Mouse (Mus musculus) lung, postnatal 4 days (tissue): ENCODE measurements at regions not wholly inside any gene's neighbourhood (a gene's known extent, or its start where the extent isn't known, plus 50 kb on each side); places are given as distances from the start of the nearest gene placed in this dataset.
A peak's percentile ranks its signal among the peaks of the same experiment; 100 is the strongest.

Source experiments
- DNase-seq, 2 experiments: peaks; one replicate each; pipeline ENCODE4 v3.0.0; 2021

- no peak for DNase-seq
Measured at GRCm38 (mm10) chr15:36378640-36379039, 628.9 kb downstream of the Zfp706 start.

DNA sequence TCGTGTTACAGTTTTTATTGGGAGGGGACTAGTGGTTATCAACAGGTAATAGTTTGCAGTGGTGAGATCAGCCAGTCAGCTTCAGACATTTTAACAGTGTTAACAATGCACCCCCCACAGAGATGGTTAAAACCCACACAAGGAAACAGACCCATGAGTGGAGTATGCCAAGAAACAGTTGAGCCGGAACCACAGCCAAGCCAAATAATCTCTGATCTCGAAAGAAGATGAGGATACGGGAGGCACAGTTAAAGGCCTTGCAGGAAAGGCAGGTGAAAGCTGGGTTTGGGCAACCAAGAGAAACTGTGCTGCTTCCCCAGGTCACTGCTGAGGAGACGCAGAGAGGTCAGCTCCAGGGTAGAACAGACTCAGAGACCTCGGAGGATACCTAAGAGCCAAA lies 631.0 kb downstream of the Zfp706 start:
- DNase-seq = no peak

DNA sequence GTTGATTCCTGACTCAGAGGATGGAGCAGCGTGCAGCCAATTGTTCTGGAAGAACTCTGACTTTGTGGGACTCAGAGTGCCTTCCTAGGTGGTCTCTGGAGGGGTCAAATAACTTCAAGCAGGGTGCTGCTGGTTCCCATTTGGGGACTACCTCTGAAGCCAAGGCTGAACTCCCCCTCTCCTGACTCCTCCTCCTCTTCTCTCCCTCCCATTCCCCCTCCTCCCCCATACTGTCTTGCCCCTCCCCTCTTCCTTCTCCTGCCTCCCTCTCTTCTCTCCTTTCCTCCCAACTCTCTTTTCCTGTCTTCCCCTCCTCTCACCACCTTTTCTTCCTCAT lies 632.1 kb downstream of the Zfp706 start:
- no peak for DNase-seq

- peak; percentile 79 to 87 for DNase-seq
Measured at GRCm38 (mm10) chr15:36374732-36375548, 632.6 kb downstream of the Zfp706 start.

DNA sequence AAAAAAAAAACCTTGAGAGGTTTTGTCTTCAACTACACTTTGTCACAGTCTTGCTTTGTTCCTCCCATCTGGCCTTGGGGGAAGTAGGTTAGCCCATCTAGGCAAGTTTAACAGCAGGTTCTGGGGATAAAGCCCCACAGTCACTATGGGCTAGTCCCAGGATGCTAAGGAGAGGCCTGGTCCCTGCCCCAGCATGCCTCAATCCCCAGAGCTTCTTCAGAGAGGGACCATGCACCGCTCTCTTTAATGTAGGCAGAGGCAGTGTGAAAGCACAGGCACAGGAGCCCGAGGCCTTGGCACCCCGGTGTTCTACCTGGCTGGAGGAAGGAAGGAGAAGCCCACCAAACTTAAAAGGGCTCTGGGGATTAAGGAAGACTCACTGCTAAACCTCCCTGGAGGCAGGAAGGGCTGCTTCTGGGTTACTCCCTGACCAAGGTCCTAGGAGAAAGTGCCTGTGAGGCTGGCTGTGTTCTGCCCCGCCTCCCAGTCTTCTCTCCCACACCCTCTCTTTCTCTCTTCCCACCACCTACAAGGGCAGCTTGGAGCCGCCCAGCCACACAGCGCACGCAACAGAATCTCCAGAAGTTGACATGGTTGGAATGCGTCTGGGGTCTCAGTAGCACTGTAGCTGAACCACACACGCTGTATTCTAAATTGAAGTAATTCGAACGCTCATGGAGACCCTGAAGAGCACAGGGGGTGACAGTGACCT lies 633.5 kb downstream of the Zfp706 start:
- DNase-seq = peak; percentile 51 to 71

DNA sequence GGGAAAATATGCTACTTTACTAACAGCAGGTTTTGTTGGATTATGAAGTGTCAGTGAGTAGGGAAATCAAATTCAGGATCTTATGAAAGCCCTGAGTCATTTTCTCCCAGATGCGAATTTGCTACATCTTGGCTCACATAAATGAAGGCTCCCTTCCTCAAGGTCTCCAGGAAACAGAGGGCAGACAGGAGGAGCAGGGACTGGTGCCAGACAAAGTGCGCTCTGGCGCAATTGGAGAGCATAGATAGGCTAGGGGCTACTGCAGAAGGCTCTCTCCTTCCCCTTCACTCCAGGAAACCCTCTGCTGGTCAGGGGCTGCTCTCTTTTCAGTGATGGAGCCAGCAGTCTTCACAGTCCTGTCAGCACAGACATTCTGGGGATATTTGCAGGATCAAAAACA lies 634.1 kb downstream of the Zfp706 start:
- peak; percentile 40 to 65 for DNase-seq

GRCm38 (mm10) chr15:36371382-36371781 lies 636.2 kb downstream of the Zfp706 start:
- peak in 1 of 2 experiments; percentile 42 for DNase-seq

- DNase-seq = no peak
Measured at GRCm38 (mm10) chr15:36370906-36371305, 636.7 kb downstream of the Zfp706 start.

DNA sequence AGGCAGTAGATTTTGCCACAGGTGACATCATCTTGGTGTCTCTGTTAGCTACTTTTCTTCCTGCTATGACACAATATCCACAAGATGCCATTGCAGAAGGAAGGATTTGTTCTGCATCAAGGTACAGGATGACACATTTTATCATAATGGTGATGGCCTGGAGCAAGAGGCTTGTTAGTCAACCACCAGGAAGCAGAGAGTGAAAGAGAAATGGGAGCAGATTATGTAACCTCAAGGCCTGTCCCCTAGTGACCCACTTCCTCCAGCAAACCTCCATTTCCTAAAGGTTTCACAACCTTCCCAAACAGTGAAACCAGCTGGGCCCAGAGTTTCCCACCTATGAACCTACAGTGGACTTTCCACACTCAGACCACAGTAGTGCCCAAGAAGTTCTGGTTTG lies 640.3 kb downstream of the Zfp706 start:
- no peak for DNase-seq

DNA sequence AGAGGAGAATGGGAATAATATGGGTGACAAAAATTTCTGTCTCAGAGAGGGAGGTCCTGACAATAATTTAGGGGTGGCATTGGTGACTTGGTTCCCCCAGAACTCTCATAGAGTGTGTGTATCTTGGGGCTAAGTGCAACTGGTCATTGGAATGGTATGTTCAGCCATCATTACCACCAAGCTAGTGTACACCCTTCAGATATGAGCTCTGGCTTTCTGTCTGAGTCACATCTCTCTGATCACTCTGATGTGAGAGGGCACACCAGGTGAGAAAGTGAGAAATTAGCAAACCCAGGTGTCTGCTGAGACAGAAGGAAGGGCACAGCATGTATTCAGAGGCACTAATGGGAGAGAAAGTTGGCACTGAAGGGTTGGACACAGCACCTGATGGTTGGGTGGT lies 642.8 kb downstream of the Zfp706 start:
- no peak for DNase-seq

DNA sequence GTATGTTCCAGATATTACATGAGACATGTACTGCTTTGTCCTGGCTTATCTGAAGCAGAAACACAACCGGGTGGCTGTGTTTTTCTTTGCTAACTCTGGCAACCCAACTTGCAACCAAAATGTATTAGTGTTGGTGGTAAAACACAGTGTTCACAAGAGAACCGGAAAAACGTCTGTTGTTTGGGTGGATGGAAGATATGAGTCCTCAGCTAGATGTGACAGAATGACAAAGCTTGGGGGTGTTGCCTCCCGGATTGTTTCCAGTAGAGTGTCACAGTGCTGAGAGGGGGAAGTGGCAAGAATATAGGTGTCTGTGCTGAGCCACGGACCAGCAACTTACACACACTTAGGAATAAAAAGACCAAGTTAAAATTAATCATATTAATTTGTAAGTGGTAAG lies 643.5 kb downstream of the Zfp706 start:
- peak in 1 of 2 experiments; percentile 21 for DNase-seq

- DNase-seq = no peak
Measured at GRCm38 (mm10) chr15:36362911-36363565, 644.5 kb downstream of the Zfp706 start.

- no peak for DNase-seq
Measured at GRCm38 (mm10) chr15:36361522-36362148, 645.9 kb downstream of the Zfp706 start.

GRCm38 (mm10) chr15:36360694-36361521 lies 646.7 kb downstream of the Zfp706 start:
- DNase-seq = peak in 1 of 2 experiments; percentile 18

DNA sequence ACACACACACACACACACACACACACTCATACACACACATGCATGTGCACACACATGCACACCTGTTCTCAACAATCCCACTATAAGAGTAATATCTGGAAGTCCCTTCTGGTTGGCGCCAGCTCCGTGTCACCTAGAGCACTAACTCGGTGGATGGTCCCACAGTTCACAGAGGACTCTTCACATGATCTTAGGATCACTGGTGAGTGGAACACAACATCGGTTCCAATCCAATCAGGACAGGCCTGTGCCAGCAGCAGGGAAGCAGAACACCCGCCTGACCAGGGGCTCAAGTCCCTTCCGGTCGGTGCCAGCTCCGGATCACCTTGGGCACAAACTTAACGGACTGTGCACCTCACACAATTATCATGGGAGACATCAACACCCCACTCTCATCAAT lies 651.7 kb downstream of the Zfp706 start:
- DNase-seq = no peak

DNA sequence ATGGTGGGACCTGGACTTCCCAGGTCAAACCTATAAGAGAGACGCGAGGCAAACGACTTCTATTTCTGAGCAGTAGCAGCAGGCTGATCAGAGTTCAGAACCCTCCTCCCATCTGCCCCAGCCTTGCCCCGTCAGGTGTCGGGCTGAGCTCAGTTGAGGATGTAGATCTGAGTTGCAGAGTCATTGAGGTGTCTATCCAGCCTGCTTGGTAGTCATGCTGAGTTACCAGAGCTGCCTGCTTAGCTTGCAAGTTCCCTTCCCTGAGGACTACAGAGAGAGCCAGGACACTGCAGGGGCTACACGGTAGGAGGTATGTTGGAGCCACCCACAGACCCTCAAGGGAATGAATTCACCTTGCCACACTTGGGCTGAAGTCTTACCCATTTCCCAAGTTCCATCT lies 653.0 kb downstream of the Zfp706 start:
- no peak for DNase-seq

- DNase-seq = no peak
Measured at GRCm38 (mm10) chr15:36353793-36354192, 653.8 kb downstream of the Zfp706 start.

GRCm38 (mm10) chr15:36352929-36353328 lies 654.6 kb downstream of the Zfp706 start:
- DNase-seq = no peak

- DNase-seq = no peak
Measured at GRCm38 (mm10) chr15:36351693-36352092, 655.9 kb downstream of the Zfp706 start.

DNA sequence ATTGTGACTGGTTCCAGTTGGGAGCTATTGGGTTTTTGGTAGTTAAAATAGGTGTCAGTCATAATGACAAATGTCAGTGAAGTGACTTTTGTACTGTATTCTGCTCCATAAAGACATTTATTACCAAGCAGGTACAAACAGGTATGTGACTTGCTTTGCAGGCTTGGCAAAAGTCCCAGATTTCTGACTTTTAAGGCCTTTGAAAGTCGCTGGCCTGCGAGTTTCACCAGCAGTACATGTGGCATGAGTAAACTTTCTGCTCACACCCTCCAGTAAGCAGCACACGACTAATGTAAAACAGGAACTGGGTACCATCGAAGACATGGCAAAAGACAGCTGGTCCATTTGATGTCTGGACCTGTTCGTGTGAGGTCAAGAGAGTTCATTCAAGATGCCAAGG lies 659.2 kb downstream of the Zfp706 start:
- DNase-seq = no peak

DNA sequence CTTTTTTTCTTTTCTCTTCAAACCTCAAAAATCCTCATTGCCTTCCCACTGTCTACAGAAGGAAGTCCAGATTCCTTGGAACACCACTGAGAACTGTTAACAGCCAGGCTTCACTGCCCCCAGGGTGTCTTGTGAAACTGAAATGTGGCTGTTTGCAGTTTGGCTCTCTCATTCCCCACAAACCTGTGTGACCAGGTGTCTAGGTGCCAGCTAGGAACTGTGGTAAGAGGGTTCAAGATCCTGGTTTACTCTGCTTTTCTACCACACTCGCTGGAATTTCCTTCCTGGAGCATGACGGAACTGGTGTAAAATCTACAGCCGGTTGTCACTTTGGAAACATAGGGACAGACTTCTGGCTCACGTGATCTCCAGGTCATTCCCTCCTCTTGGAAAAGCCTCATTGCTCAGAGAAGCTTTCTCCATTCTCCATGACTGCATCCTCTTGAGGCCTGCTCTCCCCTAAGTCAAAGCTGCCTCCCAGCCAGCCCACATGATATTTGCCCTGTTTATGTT lies 660.2 kb downstream of the Zfp706 start:
- peak; percentile 34 to 47 for DNase-seq

DNA sequence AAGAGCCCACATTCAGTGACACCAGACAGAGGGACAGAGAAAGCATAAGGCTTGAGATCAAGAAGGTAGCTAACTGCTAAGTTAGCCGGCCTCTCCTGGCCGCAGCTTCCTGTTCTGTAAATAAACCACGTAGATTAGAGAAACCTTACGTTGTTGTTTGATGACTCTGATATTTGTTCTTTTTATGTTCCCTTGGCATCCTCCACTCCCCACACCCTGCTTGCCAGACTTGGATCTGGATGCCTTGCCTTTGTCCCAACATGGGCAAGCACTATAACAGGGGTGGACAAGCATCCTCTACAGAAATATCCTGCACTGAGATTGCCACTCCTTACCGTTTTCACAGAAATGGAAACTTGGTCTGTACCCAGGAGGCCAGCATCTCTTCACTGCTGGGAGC lies 661.4 kb downstream of the Zfp706 start:
- DNase-seq = peak; percentile 27 to 35
